Mouse (Mus musculus): Measurements from ENCODE around the gene App.

DNA sequence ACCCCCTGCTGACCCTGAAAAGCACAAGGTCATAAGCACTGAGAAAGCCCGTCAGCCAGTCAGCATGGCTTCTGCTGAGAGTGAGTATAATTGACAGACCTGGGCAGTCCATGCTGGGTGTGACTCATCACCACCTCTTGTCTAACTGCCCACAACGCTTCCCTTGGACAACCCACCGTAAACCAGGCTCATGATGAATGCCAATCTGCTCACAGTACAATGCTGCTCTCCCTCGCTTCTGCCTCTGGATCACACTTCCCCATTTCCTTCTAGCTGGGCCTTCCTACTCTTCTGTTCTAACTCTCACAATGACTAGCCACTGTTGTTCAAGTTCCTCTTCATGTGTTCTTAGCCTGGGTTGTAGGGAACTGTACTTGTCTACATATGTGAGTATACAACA, 206.6 kb downstream of the App start:
- TF ChIP-seq CTCF (IDR thresholded peaks at IDR 0.05; ENCODE audit: low read depth), result no peak
- no peak for TF ChIP-seq EP300 (IDR thresholded peaks at IDR 0.05; ENCODE audit: low read depth)
